Mouse (Mus musculus): ENCODE results near the gene Cd8b1. TPM values are rescaled to one million over a fixed set of nuclear protein-coding genes. Genes with fewer than 3 reads are reported as not detected.

Gene Cd8b1
- polyA plus RNA-seq (2015; fragmentation: Nextera tagmentation; extraction: Ambion mirVana): 0.23 and 0.24 TPM in 2 replicates

GRCm38 (mm10) chr6:71322491-71322921, at the start of gene Cd8b1:
Cd8b1 (plus strand) TSS chr6:71322788.
- no peak for ATAC-seq
- TF ChIP-seq CTCF (IDR thresholded peaks at IDR 0.05): no peak
- TF ChIP-seq EP300 (IDR thresholded peaks at IDR 0.05): no peak
- no peak within 1 kb of the TSS for H3K9ac ChIP-seq (replicated peaks; ENCODE audit: low read depth)
- no peak for DNase-seq (ENCODE audit: low spot score)
- H3K27me3 ChIP-seq (replicated peaks; ENCODE audit: insufficient read depth, low read length): no peaks in the 10 kb centered on the region
- no peak within 1 kb of the TSS for H3K27ac ChIP-seq (ENCODE audit: low read length)
- H3K4me3 ChIP-seq (ENCODE audit: low read depth, low read length): no peak within 1 kb of the TSS
- no peaks in the 10 kb centered on the region for H3K36me3 ChIP-seq (ENCODE audit: insufficient read depth, low read length)
- H3K9me3 ChIP-seq (ENCODE audit: low read length): no peaks in the 10 kb centered on the region
- H3K4me1 ChIP-seq (ENCODE audit: insufficient read depth, low read depth, low read length): no peaks in the 10 kb centered on the region
- H3K4me2 ChIP-seq (replicated peaks; ENCODE audit: low read depth, low read length): no peak within 1 kb of the TSS
- 72% methylated on average over 7 of the region's 7 CpGs for WGBS

DNA sequence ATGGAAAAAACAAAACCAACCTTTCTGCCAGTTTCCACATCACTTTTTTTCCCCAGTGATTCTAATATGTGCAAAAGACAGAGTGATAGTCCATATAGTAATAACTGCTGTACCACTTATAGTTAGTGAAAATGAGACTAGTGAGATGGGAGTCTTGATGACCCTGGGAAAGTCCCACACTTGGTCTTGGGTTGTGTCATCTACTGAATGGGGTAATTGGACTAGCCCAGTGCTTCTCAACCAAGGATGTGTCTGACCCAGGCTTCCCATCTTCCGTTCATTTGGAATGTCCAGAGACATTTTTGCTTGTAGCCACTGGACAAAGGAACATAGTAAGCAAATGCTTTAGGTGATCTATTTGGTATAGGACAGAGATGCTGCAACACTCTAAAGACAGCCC, 48.9 kb upstream of the Cd8b1 start:
- WGBS: 92% methylated on average over 1 of the region's 1 CpGs
- Histone ChIP-seq H3K4me1 (ENCODE audit: insufficient read depth, low read depth, low read length) (0 out of 2 replicates have a peak, but pooled peaks cover 3% of the 10 kb centered on the region), H3K4me2 (replicated peaks; ENCODE audit: low read depth, low read length) (no peak overlapping the region), H3K9me3 (ENCODE audit: low read length) (no peaks in the 10 kb centered on the region), H3K27ac (ENCODE audit: low read length) (no peak overlapping the region), H3K36me3 (ENCODE audit: insufficient read depth, low read length) (no peaks in the 10 kb centered on the region), H3K27me3 (replicated peaks; ENCODE audit: insufficient read depth, low read length) (no peaks in the 10 kb centered on the region), H3K4me3 (ENCODE audit: low read depth, low read length) (no peak overlapping the region), H3K9ac (replicated peaks; ENCODE audit: low read depth) (no peak overlapping the region)
- TF ChIP-seq CTCF (IDR thresholded peaks at IDR 0.05) (no peak), EP300 (IDR thresholded peaks at IDR 0.05) (no peak)
- ATAC-seq (no peak), DNase-seq (ENCODE audit: low spot score) (no peak)

DNA sequence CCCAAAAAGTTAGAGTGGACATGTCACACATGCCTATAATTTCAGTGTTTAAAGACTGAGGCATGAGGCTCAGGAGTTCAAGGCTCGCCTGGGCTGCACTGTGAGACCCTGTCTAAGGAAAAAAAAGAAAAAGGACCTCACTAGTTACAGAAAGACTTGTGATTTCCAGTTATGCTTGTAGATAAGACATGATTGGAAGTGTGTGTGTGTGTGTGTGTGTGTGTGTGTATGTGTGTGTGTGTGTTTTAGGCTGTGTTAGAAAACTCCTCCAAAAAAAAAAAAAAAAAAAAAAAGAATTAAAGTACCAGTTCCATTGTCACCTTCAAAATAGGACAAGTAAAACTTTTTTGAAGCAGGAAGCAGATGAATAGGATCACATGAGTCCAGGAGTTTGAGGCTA, 48.0 kb upstream of the Cd8b1 start:
- TF ChIP-seq EP300 (IDR thresholded peaks at IDR 0.05) (no peak), CTCF (IDR thresholded peaks at IDR 0.05) (no peak)
- Histone ChIP-seq H3K27me3 (replicated peaks; ENCODE audit: insufficient read depth, low read length) (no peaks in the 10 kb centered on the region), H3K36me3 (ENCODE audit: insufficient read depth, low read length) (no peaks in the 10 kb centered on the region), H3K4me1 (ENCODE audit: insufficient read depth, low read depth, low read length) (0 out of 2 replicates have a peak, but pooled peaks cover 3% of the 10 kb centered on the region), H3K4me3 (ENCODE audit: low read depth, low read length) (no peak overlapping the region), H3K9ac (replicated peaks; ENCODE audit: low read depth) (no peak overlapping the region), H3K9me3 (ENCODE audit: low read length) (no peaks in the 10 kb centered on the region), H3K4me2 (replicated peaks; ENCODE audit: low read depth, low read length) (no peak overlapping the region), H3K27ac (ENCODE audit: low read length) (no peak overlapping the region)
- DNase-seq (ENCODE audit: low spot score): no peak
- ATAC-seq: no peak
- WGBS: 93% methylated on average over 1 of the region's 1 CpGs

- ATAC-seq: no peak
- Histone ChIP-seq H3K9ac (replicated peaks; ENCODE audit: low read depth) (no peak overlapping the region), H3K4me3 (ENCODE audit: low read depth, low read length) (no peak overlapping the region), H3K9me3 (ENCODE audit: low read length) (no peaks in the 10 kb centered on the region), H3K27ac (ENCODE audit: low read length) (no peak overlapping the region), H3K4me1 (ENCODE audit: insufficient read depth, low read depth, low read length) (no peaks in the 10 kb centered on the region), H3K27me3 (replicated peaks; ENCODE audit: insufficient read depth, low read length) (no peaks in the 10 kb centered on the region), H3K4me2 (replicated peaks; ENCODE audit: low read depth, low read length) (no peak overlapping the region), H3K36me3 (ENCODE audit: insufficient read depth, low read length) (no peaks in the 10 kb centered on the region; the same call in 1 of the 2 replicates)
- no peak for TF ChIP-seq EP300 (IDR thresholded peaks at IDR 0.05)
- peak; percentile 18; the same call in 1 of the 2 replicates for TF ChIP-seq CTCF (IDR thresholded peaks at IDR 0.05)
- WGBS: 32% methylated on average over 1 of the region's 1 CpGs
- peak; percentile 18 for DNase-seq (ENCODE audit: low spot score)
Observed at GRCm38 (mm10) chr6:71279418-71279817, 43.2 kb upstream of the Cd8b1 start.

DNA sequence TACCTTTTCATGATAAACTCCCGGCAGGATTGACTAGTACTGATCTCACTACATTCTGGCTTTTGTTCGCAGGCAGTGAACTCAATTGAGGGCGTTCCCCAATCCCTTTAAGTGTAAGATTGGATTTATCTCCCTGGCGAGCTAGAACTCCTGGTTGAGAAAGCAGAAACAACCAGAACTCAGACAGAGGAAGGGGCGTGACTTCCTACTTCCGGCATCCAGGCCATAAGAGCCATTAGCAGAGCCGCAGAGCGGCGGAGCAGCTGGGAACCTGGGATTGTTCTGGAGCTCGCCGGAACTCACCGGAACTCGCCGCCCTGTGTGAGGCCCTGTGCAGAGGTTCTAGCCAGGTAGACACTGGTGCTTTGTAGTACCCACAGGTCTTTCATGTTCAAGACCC, 29.1 kb upstream of the Cd8b1 start:
- Histone ChIP-seq H3K4me3 (ENCODE audit: low read depth, low read length) (no peak overlapping the region), H3K9me3 (ENCODE audit: low read length) (no peaks in the 10 kb centered on the region), H3K36me3 (ENCODE audit: insufficient read depth, low read length) (no peaks in the 10 kb centered on the region), H3K27me3 (replicated peaks; ENCODE audit: insufficient read depth, low read length) (no peaks in the 10 kb centered on the region), H3K4me1 (ENCODE audit: insufficient read depth, low read depth, low read length) (no peaks in the 10 kb centered on the region), H3K9ac (replicated peaks; ENCODE audit: low read depth) (no peak overlapping the region), H3K27ac (ENCODE audit: low read length) (no peak overlapping the region), H3K4me2 (replicated peaks; ENCODE audit: low read depth, low read length) (no peak overlapping the region)
- no peak for ATAC-seq
- WGBS: 80% methylated on average over 14 of the region's 14 CpGs
- TF ChIP-seq EP300 (IDR thresholded peaks at IDR 0.05): no peak
- no peak for TF ChIP-seq CTCF (IDR thresholded peaks at IDR 0.05)
- no peak for DNase-seq (ENCODE audit: low spot score)

- no peaks in the 10 kb centered on the region for H3K36me3 ChIP-seq (ENCODE audit: insufficient read depth, low read length)
- no peaks in the 10 kb centered on the region for H3K4me1 ChIP-seq (ENCODE audit: insufficient read depth, low read depth, low read length)
- no peaks in the 10 kb centered on the region for H3K9me3 ChIP-seq (ENCODE audit: low read length)
- DNase-seq (ENCODE audit: low spot score) (no peak), ATAC-seq (no peak)
- no peak overlapping the region for H3K27ac ChIP-seq (ENCODE audit: low read length)
- no peak overlapping the region for H3K4me2 ChIP-seq (replicated peaks; ENCODE audit: low read depth, low read length)
- H3K9ac ChIP-seq (replicated peaks; ENCODE audit: low read depth): no peak overlapping the region
- 63% methylated on average over 6 of the region's 6 CpGs for WGBS
- H3K4me3 ChIP-seq (ENCODE audit: low read depth, low read length): no peak overlapping the region
- TF ChIP-seq EP300 (IDR thresholded peaks at IDR 0.05) (no peak), CTCF (IDR thresholded peaks at IDR 0.05) (no peak)
- no peaks in the 10 kb centered on the region for H3K27me3 ChIP-seq (replicated peaks; ENCODE audit: insufficient read depth, low read length)
Observed at GRCm38 (mm10) chr6:71295303-71295702, 27.3 kb upstream of the Cd8b1 start.

DNA sequence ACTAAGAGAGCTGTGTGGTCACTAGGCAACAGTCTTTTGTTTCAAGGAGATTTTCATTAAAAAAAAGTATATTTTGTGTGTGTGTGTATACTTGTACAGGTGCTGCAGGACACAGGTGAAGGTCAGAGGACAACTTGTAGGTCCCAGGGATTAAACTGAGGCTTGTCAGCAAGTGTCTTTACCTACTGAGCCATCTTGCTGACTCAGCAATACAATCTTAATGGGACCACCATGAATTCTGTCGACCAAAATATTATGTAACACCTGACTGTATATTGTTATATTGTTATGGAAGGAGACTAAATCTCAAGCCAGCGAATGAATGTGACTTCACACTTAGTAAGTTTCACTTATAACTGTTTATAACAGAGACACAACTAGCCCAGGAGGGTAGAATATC, 24.5 kb upstream of the Cd8b1 start:
- no peaks in the 10 kb centered on the region for H3K9me3 ChIP-seq (ENCODE audit: low read length)
- TF ChIP-seq CTCF (IDR thresholded peaks at IDR 0.05) (no peak), EP300 (IDR thresholded peaks at IDR 0.05) (no peak)
- H3K9ac ChIP-seq (replicated peaks; ENCODE audit: low read depth): no peak overlapping the region
- no peak overlapping the region for H3K4me3 ChIP-seq (ENCODE audit: low read depth, low read length)
- H3K36me3 ChIP-seq (ENCODE audit: insufficient read depth, low read length): no peaks in the 10 kb centered on the region
- WGBS: 68% methylated on average over 2 of the region's 2 CpGs
- ATAC-seq (no peak), DNase-seq (ENCODE audit: low spot score) (no peak)
- H3K27me3 ChIP-seq (replicated peaks; ENCODE audit: insufficient read depth, low read length): no peaks in the 10 kb centered on the region
- H3K4me2 ChIP-seq (replicated peaks; ENCODE audit: low read depth, low read length): no peak overlapping the region
- no peaks in the 10 kb centered on the region for H3K4me1 ChIP-seq (ENCODE audit: insufficient read depth, low read depth, low read length)
- H3K27ac ChIP-seq (ENCODE audit: low read length): no peak overlapping the region

Data from lung, postnatal 0 days (tissue).